Mouse (Mus musculus) NIH3T3 (cell line): ENCODE data around the gene Auts2.

Source experiments
- DNase-seq: peaks from one replicate; pipeline ENCODE4 v3.0.0-alpha.2; 2012; ENCODE audit warnings: low read depth

The Auts2 gene

GRCm38 (mm10) chr5:131839657-131840315, 703.4 kb downstream of the Auts2 start:
- DNase-seq: no peak

- DNase-seq: no peak
Observed at GRCm38 (mm10) chr5:131839023-131839422, 704.1 kb downstream of the Auts2 start.

DNA sequence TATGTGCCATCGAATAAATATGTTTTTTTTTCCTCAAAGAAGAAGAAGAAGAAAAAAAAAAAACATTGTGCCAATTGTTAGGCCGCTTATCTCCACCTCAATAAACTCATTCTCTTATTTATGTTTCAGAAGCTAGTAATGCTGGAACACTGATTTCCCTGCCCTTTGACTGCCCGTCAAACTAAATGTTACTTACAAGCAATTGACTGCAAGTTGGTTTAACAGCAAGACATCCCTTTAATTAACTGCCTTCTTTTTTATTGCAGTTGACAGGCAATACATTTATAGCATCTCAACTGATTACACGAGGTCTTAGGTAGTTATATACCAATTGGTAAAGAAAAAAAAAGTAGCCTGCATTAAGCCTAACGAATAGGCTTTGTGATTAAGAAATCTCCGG, 705.1 kb downstream of the Auts2 start:
- DNase-seq: no peak

DNA sequence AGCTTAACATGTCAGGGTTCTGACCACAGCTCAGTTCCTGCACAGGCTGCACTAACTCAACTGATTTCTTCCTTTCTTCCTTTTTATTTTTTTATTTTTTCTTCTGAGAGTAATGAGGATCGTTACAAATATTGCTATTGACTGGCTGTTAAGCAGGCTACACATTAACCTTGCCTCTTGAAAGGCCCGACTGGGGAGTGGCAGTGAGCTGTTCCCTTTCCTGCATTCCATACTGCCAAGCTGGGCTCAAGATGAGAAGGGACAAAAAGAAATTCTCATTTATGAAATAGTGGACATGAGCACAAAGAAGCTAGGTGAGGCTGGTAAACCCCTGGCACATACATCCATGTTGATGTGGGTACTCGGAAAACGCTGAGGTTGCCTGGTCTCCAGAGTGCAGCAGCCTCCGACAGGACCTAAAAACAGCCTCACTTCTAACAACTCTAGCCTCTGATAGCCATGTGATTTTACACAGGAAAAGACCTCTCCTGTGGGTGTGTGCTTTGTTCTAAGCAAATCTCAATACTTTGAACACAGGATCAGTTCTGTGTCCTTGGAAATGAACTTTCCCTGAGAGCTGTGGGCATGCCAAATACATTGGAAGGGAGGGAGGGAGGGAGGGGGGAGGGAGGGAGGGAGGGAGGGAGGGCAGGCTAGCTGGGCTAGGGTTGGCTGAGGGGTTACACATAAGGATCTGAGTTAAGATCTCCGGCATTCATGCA, 707.0 kb downstream of the Auts2 start:
- no peak for DNase-seq

- no peak for DNase-seq
Observed at GRCm38 (mm10) chr5:131832891-131833876, 710.0 kb downstream of the Auts2 start.

GRCm38 (mm10) chr5:131830111-131830510, 713.0 kb downstream of the Auts2 start:
- DNase-seq: no peak

DNA sequence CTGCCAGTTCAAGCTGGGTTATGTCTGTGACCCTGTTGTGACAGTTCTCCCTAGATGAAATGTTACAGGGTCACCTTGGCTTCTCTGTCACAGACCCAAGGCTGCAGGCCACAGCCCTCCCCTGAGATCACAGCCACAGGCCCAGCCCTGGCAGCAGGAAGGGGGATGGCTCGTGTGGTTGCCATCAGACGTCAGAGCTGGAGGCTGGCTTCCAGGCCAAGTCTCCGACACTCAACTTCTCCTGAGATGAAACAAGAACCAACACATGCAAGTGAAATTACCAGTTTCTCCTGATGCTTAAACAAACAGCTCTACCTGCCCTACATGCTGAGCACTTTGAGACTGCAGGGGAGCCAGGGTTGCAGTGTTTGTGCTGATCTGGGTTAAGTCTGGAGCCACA, 713.9 kb downstream of the Auts2 start:
- DNase-seq: no peak

DNA sequence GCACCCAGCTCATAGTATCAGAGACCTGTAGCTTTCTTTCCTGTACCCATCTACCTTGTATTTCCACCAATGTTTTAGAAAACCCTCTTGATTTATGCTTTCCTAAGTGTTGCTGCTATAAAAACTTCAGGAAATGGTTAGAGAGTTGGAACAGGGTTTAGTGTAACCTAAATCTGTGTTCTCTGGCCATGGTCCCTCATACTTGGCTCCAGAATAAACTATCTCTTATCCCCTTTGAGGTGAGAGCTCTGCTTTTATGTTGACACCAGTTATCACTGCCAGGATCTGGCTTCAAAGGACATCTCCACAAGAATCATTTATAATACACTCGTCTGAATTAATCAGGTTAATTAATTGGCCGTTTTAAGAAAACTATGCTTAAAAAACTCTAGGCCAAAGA, 714.5 kb downstream of the Auts2 start:
- no peak for DNase-seq

DNA sequence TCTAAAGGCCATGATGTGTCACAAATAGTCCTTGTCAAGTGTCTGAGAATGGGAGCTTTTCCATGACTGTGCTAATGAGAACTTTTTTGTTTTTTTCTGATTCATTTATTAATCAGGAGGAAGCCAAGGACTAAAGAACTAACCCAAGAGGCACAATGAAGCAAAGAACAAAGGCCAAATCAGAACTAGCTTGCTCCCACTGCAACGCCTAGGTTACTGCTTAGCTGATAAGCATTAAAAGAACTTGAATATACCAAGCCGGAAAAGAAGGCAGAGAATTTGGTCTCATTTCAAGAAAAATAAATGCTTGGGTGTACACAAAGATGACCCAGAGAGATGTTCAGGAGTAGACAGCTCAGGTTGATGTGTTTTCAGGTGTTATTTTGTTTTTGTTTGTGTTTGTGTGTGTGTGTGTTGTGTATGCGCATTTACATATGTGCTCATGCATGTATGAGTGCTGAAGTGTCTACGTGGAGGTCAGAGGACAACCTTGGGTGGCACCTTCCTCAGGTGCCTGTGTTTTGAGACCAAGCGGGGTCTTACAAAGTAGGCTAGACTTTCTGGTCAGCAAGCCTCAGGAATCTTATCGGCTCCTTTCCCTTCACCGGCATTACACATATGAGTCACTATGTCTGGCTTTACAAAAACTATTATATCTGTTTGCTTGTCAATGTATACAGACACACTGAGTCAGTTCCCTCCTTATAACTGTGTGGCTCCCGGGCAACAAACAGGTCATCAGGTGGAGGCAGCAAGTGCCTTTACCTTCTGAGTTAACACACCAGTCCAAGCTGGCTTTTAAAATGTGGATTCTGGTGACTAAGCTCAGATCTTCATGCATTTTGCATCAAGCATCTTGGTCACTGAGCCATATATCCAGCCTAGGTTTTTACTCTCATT, 716.5 kb downstream of the Auts2 start:
- DNase-seq: no peak

GRCm38 (mm10) chr5:131825421-131825820, 717.7 kb downstream of the Auts2 start:
- DNase-seq: no peak

DNA sequence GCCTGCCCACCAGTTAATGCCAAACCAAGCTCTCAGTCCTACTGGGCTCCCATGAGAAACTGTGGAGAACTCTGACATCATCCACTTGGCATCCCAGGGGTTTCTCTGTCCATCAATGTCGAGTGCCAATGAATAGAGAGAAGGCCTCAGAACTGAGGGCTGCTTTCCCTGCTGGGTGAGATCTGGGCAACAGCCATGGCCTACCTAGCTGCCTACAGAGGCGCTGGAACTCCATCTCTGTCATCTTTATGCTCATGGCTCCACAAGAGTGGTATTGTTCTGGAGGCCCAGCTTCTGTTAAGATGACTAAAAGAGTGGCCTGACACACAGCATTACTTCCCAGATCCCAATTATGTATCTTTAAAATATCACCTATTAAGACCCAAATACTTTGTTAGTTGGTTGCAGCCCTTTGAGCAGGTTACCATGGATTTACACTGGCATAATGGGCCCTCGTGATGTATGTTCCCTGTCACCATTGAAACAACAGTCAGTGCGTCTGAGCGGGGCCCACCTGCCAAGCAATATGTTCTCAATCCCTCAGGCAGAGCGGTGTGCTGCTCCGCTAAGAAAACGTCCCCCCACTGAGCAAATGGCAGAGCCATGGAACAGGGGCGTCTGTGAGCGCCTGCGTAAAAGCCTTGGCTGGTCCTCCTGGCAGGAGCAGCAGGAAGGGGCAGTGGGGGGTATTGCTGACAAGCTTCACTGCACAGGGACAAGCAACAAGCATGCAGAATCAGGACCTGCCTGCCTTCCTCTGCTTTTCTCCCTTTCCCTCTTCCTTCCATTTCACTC, 718.8 kb downstream of the Auts2 start:
- no peak for DNase-seq

GRCm38 (mm10) chr5:131821461-131821860, 721.7 kb downstream of the Auts2 start:
- no peak for DNase-seq

GRCm38 (mm10) chr5:131819251-131819691, 723.9 kb downstream of the Auts2 start:
- DNase-seq: no peak

GRCm38 (mm10) chr5:131815498-131815897, 727.6 kb downstream of the Auts2 start:
- DNase-seq: no peak

GRCm38 (mm10) chr5:131814503-131815003, 728.6 kb downstream of the Auts2 start:
- peak; percentile 76 for DNase-seq

DNA sequence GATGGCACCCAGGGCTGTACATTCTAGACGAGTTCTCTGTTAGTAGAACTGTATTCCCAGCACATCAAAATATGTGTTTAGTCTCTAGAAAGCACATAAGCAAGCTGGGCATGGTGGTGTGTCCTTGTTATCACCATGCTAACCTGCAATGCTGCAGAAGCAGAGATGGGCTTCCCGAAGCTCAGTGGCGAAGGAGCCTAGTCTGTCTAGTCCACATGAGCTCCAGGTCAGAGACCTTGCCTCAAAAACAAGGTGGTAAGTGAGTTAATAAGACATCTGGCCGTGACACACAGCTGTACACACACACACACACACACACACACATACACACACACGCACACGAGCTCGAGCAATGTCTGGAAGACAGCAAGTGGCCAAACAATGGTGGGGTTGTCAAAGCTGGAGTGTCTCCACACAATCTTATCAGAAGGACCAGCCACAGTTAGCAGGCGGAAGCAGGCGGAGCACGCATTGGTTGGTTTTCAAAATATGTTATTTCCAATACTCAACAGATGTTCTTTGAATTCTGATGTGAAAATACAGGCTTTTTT, 729.1 kb downstream of the Auts2 start:
- DNase-seq: no peak

- DNase-seq: no peak
Observed at GRCm38 (mm10) chr5:131813331-131813781, 729.8 kb downstream of the Auts2 start.

DNA sequence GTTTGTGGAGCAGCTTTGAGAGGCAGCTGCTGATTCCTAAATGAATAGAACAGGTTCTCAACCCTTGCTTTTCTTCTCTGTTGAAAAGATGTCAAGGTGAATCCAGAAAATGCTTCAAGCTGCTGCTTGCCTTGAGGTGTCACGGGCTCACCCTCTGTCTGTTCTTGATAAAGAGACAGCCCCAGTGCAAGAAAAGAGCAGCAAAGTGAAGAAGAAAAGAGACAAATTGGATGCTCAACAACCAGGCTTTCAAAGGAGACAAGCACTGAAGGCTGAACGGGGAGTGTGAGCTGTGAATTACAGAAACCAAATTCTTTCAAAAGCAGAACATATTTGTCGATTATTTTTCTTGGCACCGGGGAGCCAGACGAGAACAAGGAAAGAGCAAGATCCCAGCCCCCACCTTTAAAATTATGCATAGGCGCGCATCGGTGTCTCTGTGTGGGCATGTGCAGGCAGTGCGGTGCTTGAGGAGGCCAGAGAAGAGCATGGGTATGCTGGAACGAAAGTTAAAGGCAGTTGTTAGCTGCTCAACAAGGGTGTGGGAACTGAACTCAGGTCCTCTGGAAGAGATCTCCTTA, 730.6 kb downstream of the Auts2 start:
- DNase-seq: no peak

DNA sequence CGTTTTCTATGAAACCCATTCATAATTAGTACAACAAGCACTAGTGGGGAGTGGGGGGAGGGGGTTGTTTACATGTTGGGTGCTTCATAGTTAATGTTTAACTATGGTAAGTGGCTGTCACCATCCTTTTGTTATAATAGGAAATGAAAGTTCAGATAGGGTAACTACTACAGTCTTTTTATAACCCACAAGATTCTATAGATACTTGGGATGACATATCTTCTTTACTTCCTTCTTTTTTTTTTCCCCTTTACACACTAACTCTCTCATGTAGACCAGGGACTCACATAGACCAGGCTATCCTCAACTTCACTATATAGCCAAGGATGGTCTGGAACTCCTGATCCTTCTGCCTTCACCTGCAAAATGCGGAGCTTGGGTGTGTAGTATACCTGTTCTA, 736.8 kb downstream of the Auts2 start:
- no peak for DNase-seq

- DNase-seq: no peak
Observed at GRCm38 (mm10) chr5:131805277-131805676, 737.9 kb downstream of the Auts2 start.
